Mouse (Mus musculus) common myeloid progenitor, adult 5-6 weeks (primary cell): ENCODE data around the gene Dpm1. TPM values are rescaled to one million over a fixed set of nuclear protein-coding genes. Genes with fewer than 3 reads are reported as not detected.

Source experiments
- ATAC-seq: replicated peaks from 2 replicates; pipeline ENCODE4 v1.8.0; 2016; ENCODE audit warnings: low read depth, mild to moderate bottlenecking, moderate TSS enrichment, inconsistent platforms; ENCODE audit not compliant: poor library complexity, severe bottlenecking
- total RNA-seq: library from RNA; stranded (forward); fragments of 200-1000, 187-1606 nt; gene quantifications from 2 replicates; pipeline ENCODE4 v1.2.3, GENCODE M21; 2017

Dpm1 gene
- total RNA-seq, 1 experiment from 2014 or later: 38.1 TPM

GRCm38 (mm10) chr2:168168892-168169799 lies 61.2 kb downstream of the Dpm1 start:
- no peak for ATAC-seq

GRCm38 (mm10) chr2:168167781-168168180 lies 62.6 kb downstream of the Dpm1 start:
- no peak for ATAC-seq

- ATAC-seq: no peak
Measured at GRCm38 (mm10) chr2:168166750-168167460, 63.5 kb downstream of the Dpm1 start.

GRCm38 (mm10) chr2:168161978-168162377 lies 68.4 kb downstream of the Dpm1 start:
- no peak for ATAC-seq

- no peak for ATAC-seq
Measured at GRCm38 (mm10) chr2:168161514-168161971, 68.8 kb downstream of the Dpm1 start.

GRCm38 (mm10) chr2:168160370-168160930 lies 69.9 kb downstream of the Dpm1 start:
- no peak for ATAC-seq

Other genes starting within 250 kb of the Dpm1 start
- 0.09 TPM in 1 of 2 replicates, not detected in the other for gene Ripor3, start 220.0 kb downstream of the Dpm1 start, total RNA-seq
- 0.41 and 1.2 TPM in 2 replicates for gene Pard6b, start 149.6 kb downstream of the Dpm1 start, total RNA-seq
- gene Adnp, start 23.5 kb downstream of the Dpm1 start, total RNA-seq: 0.53 and 15.9 TPM in 2 replicates
- gene Gm20716, start 227 bp downstream of the Dpm1 start, total RNA-seq: 68.1 and 68.7 TPM in 2 replicates
- 2.2 and 3.3 TPM in 2 replicates for gene Mocs3, start within 50 bp of the Dpm1 start, total RNA-seq
- gene Kcng1, start 51.1 kb upstream of the Dpm1 start, total RNA-seq: 5.1 and 5.7 TPM in 2 replicates